Mouse (Mus musculus): Measurements from ENCODE around the gene Olfr633.

DNA sequence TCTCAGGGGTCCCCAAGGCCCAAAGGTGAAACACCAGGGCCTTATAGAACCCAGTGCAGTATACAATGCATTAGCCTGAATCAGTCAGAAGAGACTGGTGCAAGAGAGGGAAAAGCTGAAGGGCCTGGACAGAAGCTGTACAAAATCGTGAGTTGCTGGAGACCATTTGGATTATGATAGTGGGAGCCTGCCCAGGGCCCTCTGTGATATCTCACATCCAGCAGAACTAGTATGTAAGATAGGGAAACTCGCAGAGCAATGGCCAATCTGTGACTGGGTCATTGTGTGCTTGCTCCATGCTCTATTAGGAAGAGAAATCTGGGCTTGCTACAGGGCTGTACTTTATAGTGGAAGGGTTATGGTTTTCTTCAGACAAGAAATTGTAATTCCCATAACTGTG is 10.0 kb upstream of the Olfr633 start, which contains the start of gene Olfr632:
- no peak for TF ChIP-seq CTCF (IDR thresholded peaks at IDR 0.05; ENCODE audit: low read depth, low read length)
- TF ChIP-seq POLR2A (IDR thresholded peaks at IDR 0.05; ENCODE audit: extremely low read depth, insufficient read depth, low read length): no peak
